Mouse (Mus musculus) C2C12 (cell line): ENCODE results near the gene Usp46.

ENCODE experiments used
- CTCF ChIP-seq: IDR thresholded peaks from one replicate; pipeline ENCODE4 v1.5.1; 2011; ENCODE audit not compliant: control insufficient read depth, insufficient read depth, insufficient read length
- MYOD1 ChIP-seq: IDR thresholded peaks from one replicate; pipeline ENCODE4 v1.6.1; 2011; ENCODE audit warnings: low read depth; ENCODE audit not compliant: control insufficient read depth, insufficient read length
- USF1 ChIP-seq: IDR thresholded peaks from one replicate; pipeline ENCODE4 v1.6.1; 2011; ENCODE audit warnings: low read depth, mild to moderate bottlenecking, control low read depth, moderate library complexity

- TF ChIP-seq CTCF, result no peak
- no peak for TF ChIP-seq USF1
- no peak for TF ChIP-seq MYOD1
These were observed 60.6 kb downstream of the Usp46 start for GRCm38 (mm10) chr5:74007492-74008070.
